Mouse (Mus musculus) forebrain, embryonic 12.5 days (tissue): ENCODE measurements around the gene Bcl2l11. TPM values are rescaled to one million over a fixed set of nuclear protein-coding genes. Genes with fewer than 3 reads are reported as not detected.

Experiments used
- ATAC-seq: fragments of 200-750 bp; cut with Nextera tagmentation; 2 replicates; pipeline ENCODE4 v1.8.0; 2017; ENCODE audit warnings: moderate TSS enrichment; ENCODE audit not compliant: low FRiP score
- H3K27ac ChIP-seq: fragments of 300-500 bp; sonication (generic); 2 replicates; pipeline ENCODE4 v1.5.1; 2016; ENCODE audit warnings: mild to moderate bottlenecking
- H3K27me3 ChIP-seq: fragments of 300-500 bp; sonication (generic); 2 replicates; pipeline ENCODE4 v1.6.1; 2016; ENCODE audit warnings: mild to moderate bottlenecking
- H3K36me3 ChIP-seq: fragments of 300-500 bp; sonication (generic); replicated peaks from 2 replicates; pipeline ENCODE4 v1.6.1; 2016; ENCODE audit warnings: mild to moderate bottlenecking
- H3K4me1 ChIP-seq: fragments of 300-500 bp; sonication (generic); 2 replicates; pipeline ENCODE4 v1.6.1; 2016
- H3K4me2 ChIP-seq: fragments of 300-500 bp; sonication (generic); 2 replicates; pipeline ENCODE4 v1.6.1; 2016; ENCODE audit warnings: mild to moderate bottlenecking, moderate library complexity
- H3K4me3 ChIP-seq: fragments of 300-500 bp; sonication (generic); replicated peaks from 2 replicates; pipeline ENCODE4 v1.5.1; 2016; ENCODE audit warnings: mild to moderate bottlenecking
- H3K9ac ChIP-seq: fragments of 300-500 bp; sonication (generic); 2 replicates; pipeline ENCODE4 v1.6.1; 2016; ENCODE audit warnings: mild to moderate bottlenecking
- H3K9me3 ChIP-seq: fragments of 300-500 bp; sonication (generic); 2 replicates; pipeline ENCODE4 v1.6.1; 2016
- WGBS: fragments of 180-500 bp; shearing (Covaris S2); methylation state at CpG from one replicate; pipeline ENCODE4 v1.1.7; 2016; 5-methylcytosine and 5-hydroxymethylcytosine counted together
- polyA plus RNA-seq: library from polyadenylated mRNA; unstranded; fragments of >200 nt; fragmentation: Nextera tagmentation; extraction: Ambion mirVana; gene quantifications from 2 replicates; pipeline ENCODE4 v1.2.1, GENCODE M21; 2016

Bcl2l11 gene
- polyA plus RNA-seq, 1 experiment from 2014 or later: 19.6 TPM

- H3K4me2 ChIP-seq: no peak overlapping the region
- H3K4me3 ChIP-seq: no peak overlapping the region
- peaks cover 37% of the 10 kb centered on the region for H3K36me3 ChIP-seq
- H3K4me1 ChIP-seq: peaks cover 21% of the 10 kb centered on the region
- no peak for ATAC-seq
- no peak overlapping the region for H3K27ac ChIP-seq
- no peaks in the 10 kb centered on the region for H3K9me3 ChIP-seq
- H3K27me3 ChIP-seq: no peaks in the 10 kb centered on the region
- no peak overlapping the region for H3K9ac ChIP-seq
Measured at GRCm38 (mm10) chr2:128133865-128134264, 8.0 kb downstream of the Bcl2l11 start.

GRCm38 (mm10) chr2:128134474-128134873 is 8.6 kb downstream of the Bcl2l11 start:
- Histone ChIP-seq H3K27me3 (no peaks in the 10 kb centered on the region), H3K4me3 (no peak overlapping the region), H3K36me3 (peaks cover 37% of the 10 kb centered on the region), H3K4me1 (peaks cover 22% of the 10 kb centered on the region), H3K9me3 (no peaks in the 10 kb centered on the region), H3K4me2 (no peak overlapping the region), H3K27ac (no peak overlapping the region), H3K9ac (no peak overlapping the region)
- 89% methylated on average over 5 of the region's 5 CpGs for WGBS
- no peak for ATAC-seq

- H3K4me3 ChIP-seq: no peak overlapping the region
- H3K27ac ChIP-seq: no peak overlapping the region
- ATAC-seq: no peak
- H3K4me1 ChIP-seq: peaks cover 27% of the 10 kb centered on the region
- no peak overlapping the region for H3K9ac ChIP-seq
- no peak overlapping the region for H3K4me2 ChIP-seq
- 80% methylated on average over 8 of the region's 8 CpGs for WGBS
- no peaks in the 10 kb centered on the region for H3K9me3 ChIP-seq
- no peaks in the 10 kb centered on the region for H3K27me3 ChIP-seq
- peaks cover 35% of the 10 kb centered on the region for H3K36me3 ChIP-seq
Measured at GRCm38 (mm10) chr2:128134948-128135347, 9.1 kb downstream of the Bcl2l11 start.

GRCm38 (mm10) chr2:128136769-128137433 is 11.1 kb downstream of the Bcl2l11 start:
- Histone ChIP-seq H3K4me2 (no peak overlapping the region), H3K27ac (no peak overlapping the region), H3K4me3 (no peak overlapping the region), H3K27me3 (no peaks in the 10 kb centered on the region), H3K36me3 (peaks cover 25% of the 10 kb centered on the region), H3K9me3 (no peaks in the 10 kb centered on the region), H3K9ac (no peak overlapping the region), H3K4me1 (peaks cover 32% of the 10 kb centered on the region)
- 91% methylated on average over 16 of the region's 16 CpGs for WGBS
- ATAC-seq: no peak

GRCm38 (mm10) chr2:128137480-128138276 is 11.8 kb downstream of the Bcl2l11 start:
- Histone ChIP-seq H3K36me3 (peaks cover 25% of the 10 kb centered on the region), H3K4me1 (peaks cover 32% of the 10 kb centered on the region), H3K9me3 (no peaks in the 10 kb centered on the region), H3K4me2 (no peak overlapping the region), H3K9ac (no peak overlapping the region), H3K4me3 (no peak overlapping the region), H3K27me3 (no peaks in the 10 kb centered on the region), H3K27ac (no peak overlapping the region)
- WGBS: 84% methylated on average over 22 of the region's 22 CpGs
- no peak for ATAC-seq

GRCm38 (mm10) chr2:128138924-128139323 is 13.1 kb downstream of the Bcl2l11 start:
- 80% methylated on average over 8 of the region's 8 CpGs for WGBS
- Histone ChIP-seq H3K4me3 (no peak overlapping the region), H3K9ac (no peak overlapping the region), H3K27ac (no peak overlapping the region), H3K36me3 (peaks cover 24% of the 10 kb centered on the region), H3K4me2 (no peak overlapping the region), H3K27me3 (no peaks in the 10 kb centered on the region), H3K4me1 (peaks cover 32% of the 10 kb centered on the region), H3K9me3 (no peaks in the 10 kb centered on the region)
- ATAC-seq: no peak

- H3K9me3 ChIP-seq: no peaks in the 10 kb centered on the region
- 61% methylated on average over 15 of the region's 15 CpGs for WGBS
- no peak overlapping the region for H3K4me3 ChIP-seq
- no peak for ATAC-seq
- no peak overlapping the region for H3K4me2 ChIP-seq
- no peak overlapping the region for H3K9ac ChIP-seq
- peaks cover 17% of the 10 kb centered on the region for H3K36me3 ChIP-seq
- no peaks in the 10 kb centered on the region for H3K27me3 ChIP-seq
- H3K27ac ChIP-seq: peak overlapping the region; percentile 59; the same call in 1 of the 2 replicates
- peaks cover 32% of the 10 kb centered on the region for H3K4me1 ChIP-seq
Measured at GRCm38 (mm10) chr2:128139781-128140180, 13.9 kb downstream of the Bcl2l11 start.

GRCm38 (mm10) chr2:128140183-128140582 is 14.3 kb downstream of the Bcl2l11 start:
- 86% methylated on average over 3 of the region's 3 CpGs for WGBS
- H3K4me2 ChIP-seq: no peak overlapping the region
- ATAC-seq: no peak
- H3K4me3 ChIP-seq: no peak overlapping the region
- H3K4me1 ChIP-seq: peaks cover 32% of the 10 kb centered on the region
- H3K36me3 ChIP-seq: peaks cover 13% of the 10 kb centered on the region
- no peak overlapping the region for H3K9ac ChIP-seq
- no peaks in the 10 kb centered on the region for H3K9me3 ChIP-seq
- no peaks in the 10 kb centered on the region for H3K27me3 ChIP-seq
- 0 out of 2 replicates have a peak overlapping the region, but pooled peaks have one; percentile 5 for H3K27ac ChIP-seq

GRCm38 (mm10) chr2:128143992-128144391 is 18.2 kb downstream of the Bcl2l11 start:
- peaks cover 21% of the 10 kb centered on the region for H3K36me3 ChIP-seq
- no peak overlapping the region for H3K4me2 ChIP-seq
- H3K4me1 ChIP-seq: peaks cover 17% of the 10 kb centered on the region
- no peaks in the 10 kb centered on the region for H3K9me3 ChIP-seq
- no peak overlapping the region for H3K9ac ChIP-seq
- H3K4me3 ChIP-seq: no peak overlapping the region
- H3K27ac ChIP-seq: no peak overlapping the region
- no peak for ATAC-seq
- H3K27me3 ChIP-seq: no peaks in the 10 kb centered on the region

- Histone ChIP-seq H3K27ac (no peak overlapping the region), H3K4me2 (no peak overlapping the region), H3K27me3 (no peaks in the 10 kb centered on the region), H3K4me1 (peaks cover 3% of the 10 kb centered on the region; the same call in 1 of the 2 replicates), H3K9ac (no peak overlapping the region), H3K9me3 (no peaks in the 10 kb centered on the region), H3K36me3 (peaks cover 33% of the 10 kb centered on the region), H3K4me3 (no peak overlapping the region)
- no peak for ATAC-seq
- WGBS: 86% methylated on average over 3 of the region's 3 CpGs
Measured at GRCm38 (mm10) chr2:128145433-128145832, 19.6 kb downstream of the Bcl2l11 start.

GRCm38 (mm10) chr2:128149596-128149995 is 23.8 kb downstream of the Bcl2l11 start:
- H3K9me3 ChIP-seq: no peaks in the 10 kb centered on the region
- H3K27me3 ChIP-seq: no peaks in the 10 kb centered on the region
- H3K27ac ChIP-seq: no peak overlapping the region
- H3K36me3 ChIP-seq: peaks cover 36% of the 10 kb centered on the region
- ATAC-seq: no peak
- no peak overlapping the region for H3K9ac ChIP-seq
- H3K4me1 ChIP-seq: peaks cover 10% of the 10 kb centered on the region
- 88% methylated on average over 5 of the region's 5 CpGs for WGBS
- H3K4me3 ChIP-seq: no peak overlapping the region
- no peak overlapping the region for H3K4me2 ChIP-seq

- no peaks in the 10 kb centered on the region for H3K9me3 ChIP-seq
- H3K4me2 ChIP-seq: no peak overlapping the region
- no peak for ATAC-seq
- WGBS: 84% methylated on average over 9 of the region's 9 CpGs
- H3K36me3 ChIP-seq: peaks cover 39% of the 10 kb centered on the region
- no peak overlapping the region for H3K4me3 ChIP-seq
- H3K4me1 ChIP-seq: peaks cover 25% of the 10 kb centered on the region
- H3K27ac ChIP-seq: no peak overlapping the region
- no peaks in the 10 kb centered on the region for H3K27me3 ChIP-seq
- H3K9ac ChIP-seq: no peak overlapping the region
Measured at GRCm38 (mm10) chr2:128152211-128152610, 26.4 kb downstream of the Bcl2l11 start.
